9 mouse cellular contexts compared by ENCODE assay signal in genomic region chr9:63919001-63919555, GRCm38 (mm10).
DNase-seq lines count a peak whose midpoint lies in the region; ATAC-seq lines count a peak whose summit lies in the region.
"Had no signal": no experiment of that assay in that cellular context is flagged by ENCODE, and none has a peak within 500 bp of the region (broad histone marks: within the 10 kb centered on the region; RNA-seq: fewer than 3 reads in every experiment).

No protein-coding gene starts in this region.

- no peaks in the 10 kb centered on the region for H3K36me3 ChIP-seq in hindbrain, embryonic 10.5 days
- H3K36me3 ChIP-seq in hindbrain, embryonic 14.5 days (replicated peaks; ENCODE audit: control insufficient read depth, insufficient read depth): no peaks in the 10 kb centered on the region
- H3K36me3 ChIP-seq: G1E had no signal

- no peak for DNase-seq in hindbrain, embryonic 10.5 days (ENCODE audit: low spot score)
- DNase-seq in hindbrain, embryonic 14.5 days (ENCODE audit: low spot score): no peak
- DNase-seq in urinary bladder, adult 2 months (ENCODE audit: low spot score): peak; percentile 26
- no peak for DNase-seq in urinary bladder, postnatal 25 days (ENCODE audit: low spot score)
- peak; percentile 38 for DNase-seq in layer of hippocampus, adult 9-10 months (ENCODE audit: low spot score)
- DNase-seq in ovary, postnatal 10 days (ENCODE audit: low spot score): no peak
- no peak for DNase-seq in right cerebral cortex, postnatal 4 days
- DNase-seq in kidney, adult 8-10 months: no peak

- H3K4me2 ChIP-seq in hindbrain, embryonic 14.5 days (replicated peaks): no peak overlapping the region

- H3K27ac ChIP-seq in hindbrain, embryonic 10.5 days: peak overlapping the region; percentile 46; the same call in 1 of the 2 replicates
- H3K27ac ChIP-seq in hindbrain, embryonic 14.5 days: no peak overlapping the region

- no peak overlapping the region for H3K9ac ChIP-seq in hindbrain, embryonic 14.5 days

- no peaks in the 10 kb centered on the region; the same call in none of the 2 replicates for H3K27me3 ChIP-seq in hindbrain, embryonic 10.5 days (ENCODE audit: insufficient read depth, poor library complexity, severe bottlenecking)
- H3K27me3 ChIP-seq in hindbrain, embryonic 14.5 days (ENCODE audit: control insufficient read depth, insufficient read depth, low read length): no peaks in the 10 kb centered on the region

- peaks cover 30% of the 10 kb centered on the region for H3K4me1 ChIP-seq in hindbrain, embryonic 10.5 days (replicated peaks)
- H3K4me1 ChIP-seq in hindbrain, embryonic 14.5 days (replicated peaks; ENCODE audit: control insufficient read depth, insufficient read depth, low read length): 0 out of 2 replicates have a peak, but pooled peaks cover 8% of the 10 kb centered on the region

- WGBS in hindbrain, embryonic 10.5 days: 80% methylated on average over 18 of the region's 18 CpGs
- WGBS in hindbrain, embryonic 14.5 days: 73% methylated on average over 18 of the region's 18 CpGs

- H3K4me3 ChIP-seq in hindbrain, embryonic 10.5 days: no peak overlapping the region
- H3K4me3 ChIP-seq in hindbrain, embryonic 14.5 days (replicated peaks; ENCODE audit: low read length): no peak overlapping the region

- H3K9me3 ChIP-seq in hindbrain, embryonic 10.5 days: no peaks in the 10 kb centered on the region
- no peaks in the 10 kb centered on the region for H3K9me3 ChIP-seq in hindbrain, embryonic 14.5 days (ENCODE audit: control insufficient read depth, low read length)
- H3K9me3 ChIP-seq: G1E had no signal

- ATAC-seq in hindbrain, embryonic 14.5 days (ENCODE audit: low FRiP score): no peak

Comparison
In these comparisons a context has a peak if more than half of its experiments do, and no peak if none do; other contexts are left out.
1. DNase-seq: peak in urinary bladder, adult 2 months (single experiment) and layer of hippocampus, adult 9-10 months (single experiment); none in hindbrain, embryonic 10.5 days (single experiment), hindbrain, embryonic 14.5 days (single experiment), urinary bladder, postnatal 25 days (single experiment), ovary, postnatal 10 days (single experiment), right cerebral cortex, postnatal 4 days (single experiment) and kidney, adult 8-10 months (0 of 2).